Mouse (Mus musculus) left cerebral cortex, adult 18-20 months (tissue): ENCODE data around the gene Terb1. TPM values are rescaled to one million over a fixed set of nuclear protein-coding genes. Genes with fewer than 3 reads are reported as not detected.
A peak's percentile ranks its signal among the peaks of the same experiment; 100 is the strongest.

Experiments used
- DNase-seq, 2 experiments: peaks; one replicate each; pipeline ENCODE4 v3.0.0; 2021 to 2022; ENCODE audit warnings: low spot score in 2 of 2, mixed read lengths in 1 of 2
- total RNA-seq, 2 experiments: library from RNA; stranded (reverse); gene quantifications; 2 replicates each; pipeline ENCODE4 v1.2.3; 2021

Gene Terb1
- total RNA-seq, 2 experiments from 2014 or later: 1.6 to 1.7 TPM

- no peak for DNase-seq
Measured at GRCm38 (mm10) chr8:104467463-104467862, 42.2 kb downstream of the Terb1 start.

GRCm38 (mm10) chr8:104452177-104452576, 57.5 kb downstream of the Terb1 start:
- DNase-seq: no peak

GRCm38 (mm10) chr8:104448796-104449195, 60.9 kb downstream of the Terb1 start:
- DNase-seq: peak in 1 of 2 experiments; percentile 29

GRCm38 (mm10) chr8:104446016-104446415, 63.7 kb downstream of the Terb1 start:
- DNase-seq: no peak

GRCm38 (mm10) chr8:104445248-104445647, 64.5 kb downstream of the Terb1 start:
- no peak for DNase-seq

- no peak for DNase-seq
Measured at GRCm38 (mm10) chr8:104443125-104443679, 66.5 kb downstream of the Terb1 start.

GRCm38 (mm10) chr8:104442299-104443124, 67.2 kb downstream of the Terb1 start, which contains the start of gene Dync1li2:
Gene Dync1li2 (minus strand): TSS chr8:104443047.
- DNase-seq: peak; percentile 92 to 93

- DNase-seq: peak; percentile 26 to 60
Measured at GRCm38 (mm10) chr8:104441613-104442012, 68.1 kb downstream of the Terb1 start.

GRCm38 (mm10) chr8:104439461-104439860, 70.2 kb downstream of the Terb1 start:
- no peak for DNase-seq

- peak in 1 of 2 experiments; percentile 48 for DNase-seq
Measured at GRCm38 (mm10) chr8:104437494-104438135, 72.1 kb downstream of the Terb1 start.

GRCm38 (mm10) chr8:104436591-104436990, 73.1 kb downstream of the Terb1 start:
- no peak for DNase-seq

- DNase-seq: peak; percentile 97 to 98
Measured at GRCm38 (mm10) chr8:104436038-104436437, 73.7 kb downstream of the Terb1 start.

GRCm38 (mm10) chr8:104434826-104435354, 74.8 kb downstream of the Terb1 start:
- no peak for DNase-seq

GRCm38 (mm10) chr8:104434275-104434674, 75.4 kb downstream of the Terb1 start:
- no peak for DNase-seq

- no peak for DNase-seq
Measured at GRCm38 (mm10) chr8:104433191-104433842, 76.4 kb downstream of the Terb1 start.

- DNase-seq: no peak
Measured at GRCm38 (mm10) chr8:104432656-104433055, 77.1 kb downstream of the Terb1 start.

GRCm38 (mm10) chr8:104430230-104430629, 79.5 kb downstream of the Terb1 start:
- no peak for DNase-seq

- no peak for DNase-seq
Measured at GRCm38 (mm10) chr8:104427703-104428102, 82.0 kb downstream of the Terb1 start.

GRCm38 (mm10) chr8:104422313-104422712, 87.4 kb downstream of the Terb1 start:
- no peak for DNase-seq

- no peak for DNase-seq
Measured at GRCm38 (mm10) chr8:104416022-104416421, 93.7 kb downstream of the Terb1 start.

GRCm38 (mm10) chr8:104414204-104414603, 95.5 kb downstream of the Terb1 start:
- no peak for DNase-seq
